In the genomic region with DNA sequence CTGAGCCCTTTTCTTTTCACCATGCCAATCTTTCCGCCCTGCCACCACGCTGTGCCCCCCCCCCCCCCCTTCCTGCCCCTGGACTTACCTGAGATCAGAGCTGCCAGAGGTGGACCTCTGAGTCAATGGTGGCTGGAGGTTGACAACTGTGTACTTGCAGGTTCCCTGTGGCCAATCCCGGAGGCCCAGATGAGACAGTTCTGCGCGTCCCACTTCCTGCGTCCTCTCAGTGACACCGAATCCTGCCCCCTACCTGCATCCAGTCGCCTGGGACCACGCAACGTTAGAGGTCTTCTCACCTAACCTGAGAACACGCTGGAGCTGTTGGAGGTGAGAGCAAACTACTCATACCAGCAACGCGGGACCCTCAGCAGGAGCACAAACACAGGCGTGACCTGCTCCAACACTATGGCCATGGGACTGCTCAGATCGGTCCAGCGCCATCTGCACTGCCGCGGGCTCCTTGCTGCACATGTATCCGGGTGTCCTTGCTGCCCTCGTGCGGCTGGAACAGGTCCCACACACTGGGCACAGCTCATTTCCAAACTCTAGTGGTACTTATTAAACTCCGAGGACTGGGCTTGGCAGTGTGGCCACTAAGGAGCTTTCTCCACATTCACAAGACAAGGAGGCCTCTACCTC, we compare ENCODE assay signal across 9 mouse cellular contexts. TPM values are rescaled to one million over a fixed set of nuclear protein-coding genes. Genes with fewer than 3 reads are reported as not detected.
DNase-seq lines count a peak whose midpoint lies in the region; ATAC-seq and TF ChIP-seq lines count a peak whose summit lies in the region.
"Had no signal": no experiment of that assay in that cellular context is flagged by ENCODE, and none has a peak within 500 bp of the region (broad histone marks: within the 10 kb centered on the region; RNA-seq: fewer than 3 reads in every experiment).

Gene Olfr658, minus strand, starts transcription at position 465 of the 642 bp plus-strand sequence.

- ATAC-seq in liver, embryonic 16.5 days (ENCODE audit: low read depth): 0 out of 2 replicates have a peak, but pooled peaks have one; percentile 30
- peak; percentile 91 for ATAC-seq in neural tube, embryonic 11.5 days (ENCODE audit: insufficient read depth, low FRiP score, low TSS enrichment)

- no peak within 1 kb of the TSS for H3K9ac ChIP-seq in liver, embryonic 16.5 days (ENCODE audit: low read depth, low read length)
- H3K9ac ChIP-seq in neural tube, embryonic 11.5 days (ENCODE audit: low read length): no peak within 1 kb of the TSS

- H3K4me3 ChIP-seq in embryonic fibroblast, embryonic 13.5 days (ENCODE audit: insufficient read depth, low read length): no peak within 1 kb of the TSS
- H3K4me3 ChIP-seq in liver, embryonic 16.5 days (ENCODE audit: low read depth, low read length): no peak within 1 kb of the TSS
- peak within 1 kb of the TSS; percentile 27 for H3K4me3 ChIP-seq in neural tube, embryonic 11.5 days (ENCODE audit: low read depth, low read length)

- no peak within 1 kb of the TSS for H3K27ac ChIP-seq in embryonic fibroblast, embryonic 13.5 days (ENCODE audit: insufficient read depth, low read length)
- H3K27ac ChIP-seq in liver, embryonic 16.5 days (ENCODE audit: low read length): no peak within 1 kb of the TSS
- no peak within 1 kb of the TSS for H3K27ac ChIP-seq in neural tube, embryonic 11.5 days (ENCODE audit: low read depth, low read length)

- no peaks in the 10 kb centered on the region for H3K36me3 ChIP-seq in liver, embryonic 16.5 days (ENCODE audit: control insufficient read depth, insufficient read depth)
- no peaks in the 10 kb centered on the region for H3K36me3 ChIP-seq in neural tube, embryonic 11.5 days (ENCODE audit: control insufficient read depth, insufficient read depth, low read length)

- H3K27me3 ChIP-seq in liver, embryonic 16.5 days (ENCODE audit: control insufficient read depth, insufficient read depth, low read depth, low read length): no peaks in the 10 kb centered on the region
- no peaks in the 10 kb centered on the region for H3K27me3 ChIP-seq in neural tube, embryonic 11.5 days (ENCODE audit: control insufficient read depth, insufficient read depth, low read length)

- peak; percentile 43 for DNase-seq in CD4-positive helper T cell, adult 2 months (ENCODE audit: low read depth, low spot score)
- DNase-seq in adrenal gland, adult 8-10 months: peak; percentile 11
- peak; percentile 18 for DNase-seq in heart, postnatal 14 days
- DNase-seq in kidney, postnatal 25 days: peak; percentile 21 to 44
- DNase-seq in neural tube, embryonic 11.5 days (ENCODE audit: low spot score): peak; percentile 72
- peak; percentile 13 for DNase-seq in thymus, postnatal 14 days

- no peaks in the 10 kb centered on the region for H3K9me3 ChIP-seq in liver, embryonic 16.5 days (replicated peaks; ENCODE audit: control insufficient read depth, low read length)
- no peaks in the 10 kb centered on the region for H3K9me3 ChIP-seq in neural tube, embryonic 11.5 days (ENCODE audit: control insufficient read depth, low read length)

- intact Hi-C loops in heart, postnatal 14 days (cut with DNase I): no loop called here

- peak; percentile 57; the same call in 1 of the 2 replicates for TF ChIP-seq CTCF in embryonic fibroblast, embryonic 13.5 days (IDR thresholded peaks at IDR 0.05; ENCODE audit: borderline replicate concordance, insufficient read depth, low read length)

- 19% methylated on average over 21 of the region's 22 CpGs for WGBS in liver, embryonic 16.5 days (ENCODE audit: insufficient replicate concordance)
- WGBS in neural tube, embryonic 11.5 days: 24% methylated on average over 22 of the region's 22 CpGs

- H3K4me2 ChIP-seq in liver, embryonic 16.5 days (ENCODE audit: low read depth, low read length): no peak within 1 kb of the TSS
- H3K4me2 ChIP-seq in neural tube, embryonic 11.5 days (ENCODE audit: low read depth): peak within 1 kb of the TSS; percentile 37

- H3K4me1 ChIP-seq in embryonic fibroblast, embryonic 13.5 days (ENCODE audit: control insufficient read depth, insufficient read depth, low read length): no peaks in the 10 kb centered on the region
- H3K4me1 ChIP-seq in liver, embryonic 16.5 days (ENCODE audit: control insufficient read depth, low read depth, low read length): no peaks in the 10 kb centered on the region
- no peaks in the 10 kb centered on the region for H3K4me1 ChIP-seq in neural tube, embryonic 11.5 days (ENCODE audit: control insufficient read depth, insufficient read depth, low read length)

- TF ChIP-seq POLR2A in embryonic fibroblast, embryonic 13.5 days (IDR thresholded peaks at IDR 0.05; ENCODE audit: low read depth, low read length): no peak

RNA-seq across cellular contexts. Expression of gene Olfr658, which starts in this region (rescaled TPM):
- total RNA-seq in adrenal gland, adult 8-10 months (2022): not detected
- not detected in 2 replicates for polyA plus RNA-seq in embryonic fibroblast, embryonic 13.5 days (2011; ENCODE audit: insufficient read length, low read depth, missing spikeins)
- total RNA-seq in heart, postnatal 14 days (2021): not detected
- polyA plus RNA-seq in liver, embryonic 16.5 days (2015; fragmentation: Nextera tagmentation; extraction: Ambion mirVana): not detected in 2 replicates
- 0.08 TPM in 1 of 2 replicates, not detected in the other for polyA plus RNA-seq in neural tube, embryonic 11.5 days (2014; fragmentation: Nextera tagmentation; extraction: Ambion mirVana)
- total RNA-seq: adrenal gland, postnatal 4 days had no signal

Comparison
In these comparisons a context has a peak if more than half of its experiments do, and no peak if none do; other contexts are left out.
1. Peak in DNase-seq in adrenal gland, adult 8-10 months; RNA of the gene not detected or under 1 TPM.
2. Peak in DNase-seq in heart, postnatal 14 days; RNA of the gene not detected or under 1 TPM.
3. Peak in ATAC-seq in liver, embryonic 16.5 days; RNA of the gene not detected or under 1 TPM.
4. Peak in DNase-seq, ATAC-seq, H3K4me3 ChIP-seq and H3K4me2 ChIP-seq in neural tube, embryonic 11.5 days; RNA of the gene not detected or under 1 TPM.
5. DNase-seq: peak in every context shown above with its lines; median percentile 72 in neural tube, embryonic 11.5 days; 43 in CD4-positive helper T cell, adult 2 months; 32 in kidney, postnatal 25 days; 18 in heart, postnatal 14 days; 13 in thymus, postnatal 14 days; 11 in adrenal gland, adult 8-10 months.